Mouse (Mus musculus) thymus, postnatal 10 days (tissue): ENCODE results near the gene Macrod2.

Experiments
- DNase-seq, 2 experiments: peaks; one replicate each; pipeline ENCODE4 v3.0.0; 2021; ENCODE audit warnings: low spot score in 2 of 2

The Macrod2 gene

GRCm38 (mm10) chr2:141672814-141673213 is 1277.7 kb downstream of the Macrod2 start:
- no peak for DNase-seq

- no peak for DNase-seq
Measured at GRCm38 (mm10) chr2:141673405-141673804, 1278.3 kb downstream of the Macrod2 start.

GRCm38 (mm10) chr2:141697541-141697940 is 1302.4 kb downstream of the Macrod2 start:
- DNase-seq, result no peak

GRCm38 (mm10) chr2:141698320-141698719 is 1303.2 kb downstream of the Macrod2 start:
- DNase-seq, result no peak

- DNase-seq, result no peak
Measured at GRCm38 (mm10) chr2:141700759-141701452, 1305.8 kb downstream of the Macrod2 start.

GRCm38 (mm10) chr2:141711785-141712184 is 1316.7 kb downstream of the Macrod2 start:
- DNase-seq, result no peak

- DNase-seq, result no peak
Measured at GRCm38 (mm10) chr2:141712265-141712664, 1317.2 kb downstream of the Macrod2 start.

GRCm38 (mm10) chr2:141715061-141715460 is 1320.0 kb downstream of the Macrod2 start:
- no peak for DNase-seq

- no peak for DNase-seq
Measured at GRCm38 (mm10) chr2:141722531-141722930, 1327.4 kb downstream of the Macrod2 start.

- no peak for DNase-seq
Measured at GRCm38 (mm10) chr2:141728998-141729397, 1333.9 kb downstream of the Macrod2 start.

GRCm38 (mm10) chr2:141736685-141737456 is 1341.8 kb downstream of the Macrod2 start:
- DNase-seq, result no peak

- no peak for DNase-seq
Measured at GRCm38 (mm10) chr2:141738702-141739101, 1343.6 kb downstream of the Macrod2 start.

GRCm38 (mm10) chr2:141740318-141740717 is 1345.2 kb downstream of the Macrod2 start:
- DNase-seq, result no peak

- no peak for DNase-seq
Measured at GRCm38 (mm10) chr2:141800236-141800635, 1405.1 kb downstream of the Macrod2 start.

- no peak for DNase-seq
Measured at GRCm38 (mm10) chr2:141800909-141801308, 1405.8 kb downstream of the Macrod2 start.

GRCm38 (mm10) chr2:141816266-141816665 is 1421.2 kb downstream of the Macrod2 start:
- no peak for DNase-seq

GRCm38 (mm10) chr2:141817546-141818180 is 1422.6 kb downstream of the Macrod2 start:
- DNase-seq, result no peak

- no peak for DNase-seq
Measured at GRCm38 (mm10) chr2:141820795-141821194, 1425.7 kb downstream of the Macrod2 start.

GRCm38 (mm10) chr2:141825606-141826495 is 1430.7 kb downstream of the Macrod2 start:
- DNase-seq, result no peak

GRCm38 (mm10) chr2:141830496-141830895 is 1435.4 kb downstream of the Macrod2 start:
- DNase-seq, result no peak

GRCm38 (mm10) chr2:141831515-141831914 is 1436.4 kb downstream of the Macrod2 start:
- no peak for DNase-seq
